Mouse (Mus musculus) retina, adult 2 months (tissue): ENCODE results near the gene Adssl1.

Source experiments
- DNase-seq: peaks from one replicate; pipeline ENCODE4 v3.0.0-alpha.2; 2012; ENCODE audit warnings: low read depth, low spot score

Adssl1 gene

GRCm38 (mm10) chr12:112653157-112653824 lies 33.4 kb downstream of the Adssl1 start:
- peak; percentile 72 for DNase-seq

GRCm38 (mm10) chr12:112654076-112654475 lies 34.2 kb downstream of the Adssl1 start:
- no peak for DNase-seq

GRCm38 (mm10) chr12:112658619-112659018 lies 38.8 kb downstream of the Adssl1 start:
- no peak for DNase-seq

GRCm38 (mm10) chr12:112659109-112659508 lies 39.3 kb downstream of the Adssl1 start:
- no peak for DNase-seq

GRCm38 (mm10) chr12:112660576-112661326 lies 40.9 kb downstream of the Adssl1 start:
- DNase-seq = no peak

GRCm38 (mm10) chr12:112661327-112661605 lies 41.4 kb downstream of the Adssl1 start:
- no peak for DNase-seq

GRCm38 (mm10) chr12:112661851-112662250 lies 42.0 kb downstream of the Adssl1 start:
- no peak for DNase-seq

- DNase-seq = no peak
These were observed 43.5 kb downstream of the Adssl1 start for GRCm38 (mm10) chr12:112663303-112663702.

GRCm38 (mm10) chr12:112663716-112664115 lies 43.9 kb downstream of the Adssl1 start:
- DNase-seq = no peak

GRCm38 (mm10) chr12:112664124-112664523 lies 44.3 kb downstream of the Adssl1 start:
- DNase-seq = no peak

GRCm38 (mm10) chr12:112664656-112665055 lies 44.8 kb downstream of the Adssl1 start:
- no peak for DNase-seq

GRCm38 (mm10) chr12:112665445-112665844 lies 45.6 kb downstream of the Adssl1 start:
- DNase-seq = no peak

- DNase-seq = no peak
These were observed 46.2 kb downstream of the Adssl1 start for GRCm38 (mm10) chr12:112665881-112666544.

- no peak for DNase-seq
These were observed 47.9 kb downstream of the Adssl1 start for GRCm38 (mm10) chr12:112667619-112668297.

GRCm38 (mm10) chr12:112670718-112671393 lies 51.0 kb downstream of the Adssl1 start:
- no peak for DNase-seq

GRCm38 (mm10) chr12:112671891-112672290 lies 52.0 kb downstream of the Adssl1 start:
- no peak for DNase-seq

- DNase-seq = no peak
These were observed 53.1 kb downstream of the Adssl1 start for GRCm38 (mm10) chr12:112672744-112673575.

GRCm38 (mm10) chr12:112673576-112674091 lies 53.8 kb downstream of the Adssl1 start:
- no peak for DNase-seq

GRCm38 (mm10) chr12:112674132-112675011 lies 54.5 kb downstream of the Adssl1 start, which contains the start of gene Akt1:
TSS of gene Akt1 (minus strand) at chr12:112674884.
- DNase-seq = no peak
